Mouse (Mus musculus) midbrain, embryonic 13.5 days (tissue): ENCODE measurements at regions not wholly inside any gene's neighbourhood (a gene's known extent, or its start where the extent isn't known, plus 50 kb on each side); places are given as distances from the start of the nearest gene placed in this dataset.
A peak's percentile ranks its signal among the peaks of the same experiment; 100 is the strongest.

ENCODE experiments used
- ATAC-seq: fragments of 200-750 bp; cut with Nextera tagmentation; 2 replicates; pipeline ENCODE4 v1.8.0; 2017; ENCODE audit warnings: mild to moderate bottlenecking, moderate TSS enrichment, moderate library complexity
- H3K27ac ChIP-seq: fragments of 300-500 bp; sonication (generic); 2 replicates; pipeline ENCODE4 v1.5.1; 2015; ENCODE audit warnings: inconsistent platforms, mild to moderate bottlenecking, moderate library complexity
- H3K27me3 ChIP-seq: fragments of 300-500 bp; sonication (generic); 2 replicates; pipeline ENCODE4 v1.6.1; 2015; ENCODE audit warnings: mild to moderate bottlenecking, inconsistent platforms
- H3K36me3 ChIP-seq: fragments of 300-500 bp; sonication (generic); 2 replicates; pipeline ENCODE4 v1.6.1; 2015; ENCODE audit warnings: mild to moderate bottlenecking, inconsistent platforms
- H3K4me1 ChIP-seq: fragments of 300-500 bp; sonication (generic); replicated peaks from 2 replicates; pipeline ENCODE4 v1.6.1; 2015; ENCODE audit warnings: inconsistent platforms
- H3K4me2 ChIP-seq: fragments of 300-500 bp; sonication (generic); replicated peaks from 2 replicates; pipeline ENCODE4 v1.6.1; 2015; ENCODE audit warnings: moderate library complexity, mild to moderate bottlenecking, inconsistent platforms
- H3K4me3 ChIP-seq: fragments of 300-500 bp; sonication (generic); replicated peaks from 2 replicates; pipeline ENCODE4 v1.5.1; 2015; ENCODE audit warnings: mild to moderate bottlenecking, inconsistent platforms
- H3K9ac ChIP-seq: fragments of 300-500 bp; sonication (generic); replicated peaks from 2 replicates; pipeline ENCODE4 v1.6.1; 2015; ENCODE audit warnings: mild to moderate bottlenecking, inconsistent platforms
- H3K9me3 ChIP-seq: fragments of 300-500 bp; sonication (generic); 2 replicates; pipeline ENCODE4 v1.6.1; 2016; ENCODE audit warnings: mild to moderate bottlenecking, inconsistent platforms
- WGBS: fragments of 180-500 bp; shearing (Covaris S2); methylation state at CpG from one replicate; pipeline ENCODE4 v1.1.7; 2015; 5-methylcytosine and 5-hydroxymethylcytosine counted together

DNA sequence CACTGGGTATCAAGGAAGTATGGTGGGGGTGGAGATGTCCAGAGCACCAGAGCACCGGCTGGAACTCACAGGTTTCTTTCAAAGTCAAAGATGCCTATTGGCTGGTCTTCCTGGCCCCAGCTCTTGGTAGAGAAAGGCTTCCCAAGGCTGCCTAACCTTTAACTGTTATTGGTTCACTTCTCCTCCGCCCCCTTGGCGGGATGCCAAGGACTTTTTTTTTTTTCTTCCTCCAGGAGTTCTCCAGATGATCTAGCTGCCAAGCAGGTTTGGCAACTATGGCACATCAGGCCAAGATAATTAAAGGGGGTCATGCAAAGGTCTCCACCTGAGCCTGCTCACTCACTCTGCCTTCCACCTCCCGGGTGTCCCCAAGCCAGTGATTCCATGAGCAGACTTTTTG, 67.5 kb downstream of the Sc5d start:
- no peak for ATAC-seq
- Histone ChIP-seq H3K27me3 (no peaks in the 10 kb centered on the region), H3K4me3 (no peak overlapping the region), H3K4me2 (no peak overlapping the region), H3K27ac (no peak overlapping the region), H3K36me3 (no peaks in the 10 kb centered on the region), H3K9me3 (no peaks in the 10 kb centered on the region), H3K4me1 (no peaks in the 10 kb centered on the region), H3K9ac (no peak overlapping the region)
- 64% methylated on average over 4 of the region's 4 CpGs for WGBS

DNA sequence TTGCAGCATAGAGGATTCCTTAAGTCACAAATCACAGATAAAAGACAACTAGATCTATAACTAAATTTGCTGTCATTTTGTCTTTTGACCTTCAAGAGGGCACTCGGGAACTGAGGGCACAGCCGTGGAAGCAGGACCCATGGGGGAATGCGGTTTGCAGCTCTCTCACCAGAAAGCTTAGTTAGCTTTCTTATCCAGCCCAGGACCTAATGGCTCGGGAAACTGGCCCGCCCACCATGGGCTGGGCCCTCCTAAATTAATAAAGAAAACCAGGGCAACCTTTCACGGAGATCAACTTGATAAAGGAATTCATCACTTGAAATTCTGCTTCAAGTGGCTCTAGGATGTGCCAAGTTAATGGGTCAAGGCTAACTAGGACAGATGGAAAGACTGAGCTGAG, 67.9 kb downstream of the Sc5d start:
- no peaks in the 10 kb centered on the region for H3K9me3 ChIP-seq
- H3K9ac ChIP-seq: no peak overlapping the region
- H3K4me1 ChIP-seq: no peaks in the 10 kb centered on the region
- H3K4me3 ChIP-seq: no peak overlapping the region
- no peak overlapping the region for H3K4me2 ChIP-seq
- no peaks in the 10 kb centered on the region for H3K27me3 ChIP-seq
- no peak for ATAC-seq
- H3K27ac ChIP-seq: no peak overlapping the region
- WGBS: 84% methylated on average over 6 of the region's 6 CpGs
- no peaks in the 10 kb centered on the region for H3K36me3 ChIP-seq

GRCm38 (mm10) chr9:42195651-42196050, 68.4 kb downstream of the Sc5d start:
- Histone ChIP-seq H3K36me3 (no peaks in the 10 kb centered on the region), H3K4me3 (no peak overlapping the region), H3K27me3 (no peaks in the 10 kb centered on the region), H3K27ac (no peak overlapping the region), H3K9me3 (no peaks in the 10 kb centered on the region), H3K9ac (no peak overlapping the region), H3K4me2 (no peak overlapping the region), H3K4me1 (no peaks in the 10 kb centered on the region)
- WGBS: 88% methylated on average over 8 of the region's 8 CpGs
- ATAC-seq: no peak

- H3K36me3 ChIP-seq: no peaks in the 10 kb centered on the region
- no peaks in the 10 kb centered on the region for H3K27me3 ChIP-seq
- WGBS: 78% methylated on average over 6 of the region's 6 CpGs
- no peak overlapping the region for H3K9ac ChIP-seq
- no peak overlapping the region for H3K27ac ChIP-seq
- no peak overlapping the region for H3K4me2 ChIP-seq
- no peaks in the 10 kb centered on the region for H3K9me3 ChIP-seq
- ATAC-seq: no peak
- no peaks in the 10 kb centered on the region for H3K4me1 ChIP-seq
- H3K4me3 ChIP-seq: no peak overlapping the region
Observed at GRCm38 (mm10) chr9:42194939-42195338, 69.1 kb downstream of the Sc5d start.

DNA sequence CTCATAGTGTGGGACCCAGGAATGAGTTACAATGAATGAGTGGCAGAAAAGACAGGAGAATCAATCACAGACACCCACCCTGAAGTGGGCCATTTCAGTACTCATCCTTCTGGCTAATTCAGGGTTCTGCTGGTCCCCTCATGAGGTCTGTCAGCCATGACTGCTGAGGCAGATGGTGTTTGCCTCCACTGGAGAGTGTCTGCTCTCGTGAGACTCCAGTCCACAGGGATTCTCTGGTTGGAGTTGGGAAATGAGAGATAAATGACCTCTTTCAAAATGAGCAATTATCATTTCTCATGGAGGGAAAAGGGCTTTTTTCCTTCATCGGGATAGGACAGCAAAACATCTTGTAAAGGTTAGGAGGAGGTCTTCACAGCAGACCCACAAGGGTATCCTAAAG, 69.9 kb downstream of the Sc5d start:
- Histone ChIP-seq H3K36me3 (no peaks in the 10 kb centered on the region), H3K27ac (no peak overlapping the region), H3K4me2 (no peak overlapping the region), H3K27me3 (no peaks in the 10 kb centered on the region), H3K9me3 (no peaks in the 10 kb centered on the region), H3K4me1 (no peaks in the 10 kb centered on the region), H3K4me3 (no peak overlapping the region), H3K9ac (no peak overlapping the region)
- 77% methylated on average over 2 of the region's 2 CpGs for WGBS
- no peak for ATAC-seq

DNA sequence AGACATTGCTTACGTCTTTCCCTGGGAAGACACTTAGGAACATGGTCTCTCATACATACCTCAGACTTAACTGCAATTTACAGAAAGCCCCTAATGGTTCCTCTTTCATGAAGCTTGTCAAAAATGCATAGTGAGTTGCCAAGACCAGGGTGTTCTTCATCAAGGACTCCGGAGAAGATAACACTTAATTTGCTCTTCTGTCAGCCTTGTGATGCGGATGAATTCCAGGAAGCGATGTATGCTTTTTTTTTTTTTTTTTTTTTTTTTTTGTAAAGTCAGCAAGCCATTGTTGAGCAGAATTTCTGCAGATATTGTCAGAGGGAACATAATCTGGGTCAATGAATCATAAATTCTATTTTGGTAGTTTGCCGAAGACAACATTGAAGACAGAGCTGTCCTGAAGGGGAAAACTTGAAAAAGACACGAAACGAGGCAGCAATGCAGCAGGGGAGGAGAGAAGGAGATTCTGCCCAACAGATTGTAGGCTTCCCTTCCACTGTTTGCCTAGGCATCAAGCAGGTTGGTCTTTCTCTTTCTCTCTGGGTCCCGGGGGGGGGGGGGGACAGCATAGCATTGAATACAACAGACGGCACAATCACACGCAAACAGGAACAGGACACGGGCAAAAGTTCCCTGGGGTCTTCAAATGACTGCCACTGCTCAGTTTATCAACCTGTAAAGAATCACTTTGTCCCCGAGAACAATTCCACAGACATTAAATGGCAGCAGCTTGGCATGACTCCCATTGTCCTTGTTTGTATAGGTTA, 69.1 kb upstream of the Sorl1 start:
- WGBS: 76% methylated on average over 12 of the region's 12 CpGs
- Histone ChIP-seq H3K4me3 (no peak overlapping the region), H3K9me3 (no peaks in the 10 kb centered on the region), H3K36me3 (no peaks in the 10 kb centered on the region), H3K4me2 (no peak overlapping the region), H3K27me3 (no peaks in the 10 kb centered on the region), H3K4me1 (no peaks in the 10 kb centered on the region), H3K27ac (no peak overlapping the region), H3K9ac (no peak overlapping the region)
- ATAC-seq: no peak

DNA sequence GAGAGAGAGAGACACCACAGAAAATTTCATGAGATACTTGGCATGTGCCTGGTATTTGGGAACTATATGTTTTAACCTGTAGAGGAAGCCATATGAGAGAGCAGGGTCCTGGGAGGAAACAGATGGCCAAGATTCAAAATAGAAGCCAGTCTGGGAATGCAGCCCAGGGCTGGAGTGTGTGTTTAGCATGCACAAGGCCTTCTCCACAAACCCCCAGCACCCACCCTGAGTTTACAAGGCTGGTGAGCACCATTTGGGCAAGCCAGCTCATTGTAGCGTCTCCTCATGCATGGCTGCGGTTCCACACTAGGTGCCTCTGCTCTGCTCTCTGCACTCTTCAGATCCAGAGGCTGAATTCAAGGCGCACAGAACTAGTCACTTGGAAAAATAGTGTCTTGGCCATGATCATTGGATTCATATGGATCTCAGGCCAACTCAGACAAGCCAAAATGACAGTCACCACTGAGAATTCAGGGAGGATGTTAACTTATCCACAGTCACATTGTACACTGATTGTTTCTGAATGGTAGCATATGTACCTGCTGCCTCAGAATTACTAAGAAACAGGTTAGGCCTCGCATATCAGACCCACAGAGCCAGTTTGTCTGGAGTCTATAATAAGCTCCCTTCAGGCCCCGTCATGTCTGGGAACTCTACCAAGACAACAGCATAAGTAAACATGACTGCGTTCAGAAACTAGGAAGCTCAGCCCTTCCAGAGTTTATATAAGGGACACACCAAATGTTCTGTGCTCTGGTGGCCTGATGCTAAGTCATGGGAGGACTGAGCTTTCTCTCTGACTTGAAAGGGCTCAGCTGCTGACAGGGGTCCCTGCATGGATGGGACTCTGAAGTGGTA, 63.5 kb upstream of the Sorl1 start:
- no peak overlapping the region for H3K4me2 ChIP-seq
- no peak for ATAC-seq
- no peaks in the 10 kb centered on the region for H3K9me3 ChIP-seq
- H3K4me1 ChIP-seq: peaks cover 29% of the 10 kb centered on the region
- WGBS: 82% methylated on average over 6 of the region's 6 CpGs
- H3K27me3 ChIP-seq: no peaks in the 10 kb centered on the region
- H3K9ac ChIP-seq: no peak overlapping the region
- no peak overlapping the region for H3K27ac ChIP-seq
- no peaks in the 10 kb centered on the region for H3K36me3 ChIP-seq
- H3K4me3 ChIP-seq: no peak overlapping the region

- 68% methylated on average over 3 of the region's 3 CpGs for WGBS
- Histone ChIP-seq H3K4me1 (peaks cover 30% of the 10 kb centered on the region), H3K9me3 (no peaks in the 10 kb centered on the region), H3K9ac (no peak overlapping the region), H3K4me2 (no peak overlapping the region), H3K4me3 (no peak overlapping the region), H3K36me3 (no peaks in the 10 kb centered on the region), H3K27me3 (no peaks in the 10 kb centered on the region), H3K27ac (no peak overlapping the region; the same call in 1 of the 2 replicates)
- no peak for ATAC-seq
Observed at GRCm38 (mm10) chr9:42184104-42184635, 60.1 kb upstream of the Sorl1 start.

GRCm38 (mm10) chr9:42183448-42183847, 59.4 kb upstream of the Sorl1 start:
- peaks cover 36% of the 10 kb centered on the region for H3K4me1 ChIP-seq
- H3K9ac ChIP-seq: no peak overlapping the region
- no peak overlapping the region for H3K4me3 ChIP-seq
- H3K27me3 ChIP-seq: no peaks in the 10 kb centered on the region
- no peak overlapping the region for H3K4me2 ChIP-seq
- peak; percentile 69 for ATAC-seq
- WGBS: 29% methylated on average over 5 of the region's 5 CpGs
- H3K36me3 ChIP-seq: no peaks in the 10 kb centered on the region
- no peaks in the 10 kb centered on the region for H3K9me3 ChIP-seq
- H3K27ac ChIP-seq: peak overlapping the region; percentile 73

GRCm38 (mm10) chr9:42182400-42182799, 58.3 kb upstream of the Sorl1 start:
- 89% methylated on average over 3 of the region's 3 CpGs for WGBS
- Histone ChIP-seq H3K4me2 (no peak overlapping the region), H3K9ac (no peak overlapping the region), H3K4me1 (peaks cover 40% of the 10 kb centered on the region), H3K27me3 (no peaks in the 10 kb centered on the region), H3K27ac (no peak overlapping the region), H3K4me3 (no peak overlapping the region), H3K36me3 (no peaks in the 10 kb centered on the region), H3K9me3 (no peaks in the 10 kb centered on the region)
- no peak for ATAC-seq

DNA sequence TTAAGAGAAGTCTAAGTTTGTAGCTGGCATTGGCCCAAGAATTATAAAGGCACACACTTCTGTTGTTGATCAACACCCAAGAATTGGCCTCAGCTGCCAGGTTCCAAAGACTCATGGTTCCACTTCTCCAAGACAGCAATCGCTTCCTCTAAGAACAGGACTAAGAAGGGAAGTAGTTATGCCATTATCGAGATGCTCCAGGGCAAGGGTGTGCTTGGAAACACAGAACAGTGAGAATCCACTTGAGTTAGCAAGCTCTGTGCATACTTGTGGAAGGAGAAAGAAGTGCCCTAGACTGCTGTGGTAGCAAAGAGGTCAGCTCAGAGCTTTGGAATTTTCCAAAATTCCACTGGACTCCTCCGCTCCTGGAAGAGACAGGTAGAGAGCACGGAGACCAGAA, 56.1 kb upstream of the Sorl1 start:
- Histone ChIP-seq H3K4me2 (no peak overlapping the region), H3K9ac (no peak overlapping the region), H3K4me3 (no peak overlapping the region), H3K27ac (no peak overlapping the region), H3K36me3 (no peaks in the 10 kb centered on the region), H3K27me3 (no peaks in the 10 kb centered on the region), H3K9me3 (no peaks in the 10 kb centered on the region), H3K4me1 (peaks cover 37% of the 10 kb centered on the region)
- ATAC-seq: no peak
- WGBS: 96% methylated on average over 4 of the region's 4 CpGs

GRCm38 (mm10) chr9:42178759-42179377, 54.8 kb upstream of the Sorl1 start:
- Histone ChIP-seq H3K27ac (peak overlapping the region; percentile 84), H3K4me3 (no peak overlapping the region), H3K27me3 (no peaks in the 10 kb centered on the region), H3K4me1 (peaks cover 30% of the 10 kb centered on the region), H3K36me3 (no peaks in the 10 kb centered on the region), H3K9ac (no peak overlapping the region), H3K4me2 (no peak overlapping the region), H3K9me3 (no peaks in the 10 kb centered on the region)
- ATAC-seq: peak; percentile 91
- 12% methylated on average over 4 of the region's 4 CpGs for WGBS
